Mouse (Mus musculus) embryo, embryonic 9.5 days (tissue): ENCODE data around the gene Eps15.

Experiments used
- DNase-seq: peaks from one replicate; pipeline ENCODE4 v3.0.0-alpha.2; 2017; ENCODE audit errors: extremely low spot score

The Eps15 gene

GRCm38 (mm10) chr4:109268903-109269302, 11.2 kb upstream of the Eps15 start:
- no peak for DNase-seq

GRCm38 (mm10) chr4:109271803-109272202, 8.3 kb upstream of the Eps15 start:
- DNase-seq, result no peak

GRCm38 (mm10) chr4:109273586-109274240, 6.4 kb upstream of the Eps15 start:
- DNase-seq, result no peak

- peak; percentile 50 for DNase-seq
Observed at GRCm38 (mm10) chr4:109280459-109281160, 542 bp downstream of the Eps15 start.

- DNase-seq, result peak; percentile 5
Observed at GRCm38 (mm10) chr4:109281161-109281560, 1.1 kb downstream of the Eps15 start.

- no peak for DNase-seq
Observed at GRCm38 (mm10) chr4:109281946-109282345, 1.9 kb downstream of the Eps15 start.

- DNase-seq, result no peak
Observed at GRCm38 (mm10) chr4:109294629-109295028, 14.6 kb downstream of the Eps15 start.

GRCm38 (mm10) chr4:109296510-109296909, 16.4 kb downstream of the Eps15 start:
- no peak for DNase-seq

GRCm38 (mm10) chr4:109299136-109299535, 19.1 kb downstream of the Eps15 start:
- no peak for DNase-seq

GRCm38 (mm10) chr4:109316941-109317894, 37.1 kb downstream of the Eps15 start:
- no peak for DNase-seq

GRCm38 (mm10) chr4:109336796-109337195, 56.7 kb downstream of the Eps15 start:
- DNase-seq, result no peak

GRCm38 (mm10) chr4:109341222-109341621, 61.2 kb downstream of the Eps15 start:
- no peak for DNase-seq

- peak; percentile 7 for DNase-seq
Observed at GRCm38 (mm10) chr4:109342783-109343485, 62.9 kb downstream of the Eps15 start.

GRCm38 (mm10) chr4:109343909-109344308, 63.8 kb downstream of the Eps15 start:
- no peak for DNase-seq

GRCm38 (mm10) chr4:109378107-109378506, 98.0 kb downstream of the Eps15 start:
- no peak for DNase-seq

GRCm38 (mm10) chr4:109382457-109382856, 102.4 kb downstream of the Eps15 start:
- no peak for DNase-seq

- no peak for DNase-seq
Observed at GRCm38 (mm10) chr4:109385599-109385998, 105.5 kb downstream of the Eps15 start.

GRCm38 (mm10) chr4:109393229-109393779, 113.2 kb downstream of the Eps15 start:
- DNase-seq, result no peak

- no peak for DNase-seq
Observed at GRCm38 (mm10) chr4:109393902-109394301, 113.8 kb downstream of the Eps15 start.

GRCm38 (mm10) chr4:109394314-109395074, 114.4 kb downstream of the Eps15 start:
- DNase-seq, result no peak
